Mouse (Mus musculus) adrenal gland, postnatal 14 days (tissue): ENCODE data around the gene Taok1. TPM values are rescaled to one million over a fixed set of nuclear protein-coding genes. Genes with fewer than 3 reads are reported as not detected.

Experiments used
- DNase-seq: peaks from one replicate; pipeline ENCODE4 v3.0.0; 2021; ENCODE audit warnings: mixed read lengths
- total RNA-seq: library from RNA; stranded (reverse); gene quantifications from 2 replicates; pipeline ENCODE4 v1.2.3, GENCODE M21; 2021

Gene Taok1
- total RNA-seq, 1 experiment from 2014 or later = 53.6 TPM

- peak; percentile 93 for DNase-seq
These were observed 99.3 kb downstream of the Taok1 start for GRCm38 (mm10) chr11:77508068-77509021.

DNA sequence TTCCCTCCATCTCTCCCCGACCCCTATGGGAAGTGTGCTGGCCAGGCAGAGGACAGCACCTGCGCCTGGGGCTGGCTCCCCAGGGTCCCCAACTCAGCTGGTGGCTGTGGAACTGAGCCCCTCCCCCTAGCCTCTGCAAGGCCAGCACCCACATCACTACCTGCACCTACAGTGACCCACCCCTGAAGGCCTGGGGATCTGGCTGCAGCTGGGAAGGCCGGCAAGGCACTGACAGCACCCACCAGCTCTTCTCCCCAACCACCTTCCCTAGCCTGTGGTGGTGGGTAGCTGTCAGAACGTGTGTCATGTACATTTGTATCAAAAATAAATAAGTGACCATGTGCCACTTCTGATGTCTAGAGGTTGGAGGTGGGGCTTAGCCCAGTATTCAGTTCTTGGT lies 100.2 kb downstream of the Taok1 start:
- no peak for DNase-seq

GRCm38 (mm10) chr11:77506941-77507340 lies 100.7 kb downstream of the Taok1 start:
- no peak for DNase-seq

- DNase-seq = no peak
These were observed 101.3 kb downstream of the Taok1 start for GRCm38 (mm10) chr11:77506273-77506672.

DNA sequence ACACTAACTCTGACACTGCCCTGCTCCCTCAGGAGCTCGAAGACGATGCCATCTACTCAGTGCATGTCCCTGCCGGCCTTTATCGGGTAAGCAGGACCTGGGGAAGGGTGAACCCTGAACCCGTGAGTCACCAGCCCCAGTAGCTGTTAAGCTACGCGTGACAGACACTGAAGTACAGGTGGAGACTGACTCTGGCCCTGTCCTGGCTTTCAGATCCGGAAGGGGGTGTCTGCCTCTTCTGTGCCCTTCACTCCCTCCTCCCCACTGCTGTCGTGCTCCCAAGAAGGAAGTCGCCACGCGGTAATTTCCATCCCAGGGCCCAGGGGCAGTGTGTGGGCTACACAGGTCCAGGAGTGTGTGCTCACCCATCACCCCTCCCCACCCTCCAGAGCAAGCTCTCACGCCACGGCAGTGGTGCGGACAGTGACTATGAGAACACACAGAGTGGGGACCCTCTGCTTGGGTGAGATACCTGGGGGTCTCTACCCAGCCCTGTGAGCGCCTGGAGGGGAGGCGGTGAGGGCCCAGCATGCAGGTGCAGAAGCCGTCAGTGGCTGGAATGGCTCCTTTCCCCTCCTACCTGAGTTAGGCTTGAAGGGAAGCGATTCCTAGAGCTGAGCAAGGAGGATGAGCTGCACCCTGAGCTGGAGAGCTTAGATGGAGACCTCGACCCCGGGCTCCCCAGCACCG lies 102.2 kb downstream of the Taok1 start:
- DNase-seq = no peak

GRCm38 (mm10) chr11:77504377-77504776 lies 103.2 kb downstream of the Taok1 start:
- DNase-seq = peak; percentile 54

DNA sequence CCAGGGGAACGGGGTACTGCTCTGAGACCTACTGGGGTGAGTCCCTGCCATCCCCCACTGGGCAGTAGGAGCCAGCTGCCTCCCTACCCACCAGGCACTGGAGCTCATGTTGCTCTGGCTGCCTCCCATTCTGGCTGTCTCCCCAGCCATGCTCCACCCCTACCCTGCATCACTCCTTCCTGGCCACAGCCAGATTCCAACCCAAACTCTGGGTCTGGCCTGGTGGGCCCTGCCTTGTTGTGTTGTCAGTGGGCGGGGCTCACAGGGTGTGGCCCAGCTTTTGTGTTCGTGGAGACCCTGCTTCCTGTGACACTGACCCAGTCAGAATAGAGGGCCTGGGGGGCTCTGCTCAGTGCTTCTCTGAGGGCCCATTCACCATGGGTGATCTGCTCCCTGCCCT lies 104.1 kb downstream of the Taok1 start:
- peak; percentile 32 for DNase-seq

GRCm38 (mm10) chr11:77502481-77502880 lies 105.1 kb downstream of the Taok1 start:
- no peak for DNase-seq

DNA sequence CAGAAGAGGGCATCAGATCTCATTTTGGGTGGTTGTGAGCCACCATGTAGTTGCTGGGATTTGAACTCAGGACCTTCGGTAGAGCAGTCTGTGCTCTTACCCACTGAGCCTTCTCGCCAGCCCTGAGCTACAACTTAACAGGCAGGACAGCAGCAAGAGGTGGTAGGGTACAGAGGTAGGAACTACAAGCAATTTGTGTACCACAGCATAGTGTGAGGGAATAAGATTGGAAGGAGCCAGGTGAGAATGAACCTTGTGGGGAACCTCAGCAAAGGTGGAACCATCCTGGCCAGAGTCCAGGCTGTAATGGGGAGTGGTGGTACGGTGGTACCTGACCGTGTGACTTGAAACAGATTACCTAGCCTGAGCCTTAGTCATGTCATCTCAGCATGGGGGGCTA lies 105.6 kb downstream of the Taok1 start:
- no peak for DNase-seq

- DNase-seq = peak; percentile 86
These were observed 106.2 kb downstream of the Taok1 start for GRCm38 (mm10) chr11:77501392-77501791.

DNA sequence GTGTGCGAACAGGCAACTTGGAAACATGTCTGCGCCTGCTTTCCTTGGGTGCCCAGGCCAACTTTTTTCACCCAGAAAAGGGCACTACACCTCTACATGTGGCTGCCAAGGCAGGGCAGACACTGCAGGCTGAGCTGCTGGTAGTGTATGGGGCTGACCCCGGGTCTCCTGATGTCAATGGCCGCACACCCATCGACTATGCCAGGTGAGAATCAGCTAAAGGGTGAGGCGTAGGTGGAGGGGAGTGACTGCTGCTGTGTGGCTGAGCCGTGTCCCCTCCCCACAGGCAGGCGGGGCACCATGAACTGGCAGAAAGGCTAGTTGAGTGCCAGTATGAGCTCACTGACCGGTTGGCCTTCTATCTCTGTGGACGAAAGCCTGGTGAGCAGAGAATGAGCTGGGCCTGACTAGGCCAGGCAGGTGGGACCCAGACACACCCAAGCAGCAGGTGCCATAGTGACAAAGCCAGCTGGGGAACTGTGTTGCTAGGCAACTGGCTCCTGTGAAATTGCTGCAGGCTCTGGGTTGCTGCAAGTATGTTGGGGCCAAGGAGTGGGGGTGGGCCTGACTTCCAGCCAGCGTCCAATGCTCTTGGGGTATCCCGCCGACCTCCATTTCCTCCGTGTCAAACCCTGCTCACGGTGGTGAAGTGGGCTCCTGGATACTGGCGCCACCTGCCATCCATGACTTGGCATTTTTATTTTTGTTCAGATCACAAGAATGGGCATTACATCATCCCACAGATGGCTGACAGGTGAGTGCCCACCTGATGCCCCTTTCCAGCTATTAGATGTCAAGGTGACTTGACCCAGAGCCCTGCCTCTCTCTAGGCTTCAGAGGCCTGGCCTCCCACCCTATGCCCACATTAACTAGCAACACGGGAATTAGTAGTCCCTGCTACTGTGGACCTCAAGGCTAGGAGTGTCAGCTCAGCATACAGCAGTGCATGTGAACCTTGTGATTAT lies 107.0 kb downstream of the Taok1 start:
- no peak for DNase-seq

DNA sequence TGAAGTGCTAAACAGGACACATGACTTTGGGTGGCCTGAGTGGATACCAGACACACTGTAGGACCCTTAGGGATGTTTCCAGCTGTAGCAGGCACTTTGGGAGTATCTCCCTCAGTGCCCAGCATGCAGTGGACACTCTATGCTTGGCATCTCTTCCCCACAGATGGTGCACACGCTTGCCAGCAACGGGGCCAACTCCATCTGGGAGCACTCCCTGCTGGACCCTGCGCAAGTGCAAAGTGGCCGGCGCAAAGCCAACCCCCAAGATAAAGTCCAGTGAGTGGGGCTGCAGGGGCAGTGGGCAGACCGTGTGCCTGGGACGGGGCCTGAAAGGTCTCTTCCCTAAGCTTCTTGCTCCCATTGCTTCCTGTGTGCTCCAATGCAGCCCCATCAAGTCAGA lies 108.3 kb downstream of the Taok1 start:
- no peak for DNase-seq

- peak; percentile 39 for DNase-seq
These were observed 109.1 kb downstream of the Taok1 start for GRCm38 (mm10) chr11:77498261-77499139.

GRCm38 (mm10) chr11:77497851-77498250 lies 109.8 kb downstream of the Taok1 start:
- DNase-seq = peak; percentile 57

DNA sequence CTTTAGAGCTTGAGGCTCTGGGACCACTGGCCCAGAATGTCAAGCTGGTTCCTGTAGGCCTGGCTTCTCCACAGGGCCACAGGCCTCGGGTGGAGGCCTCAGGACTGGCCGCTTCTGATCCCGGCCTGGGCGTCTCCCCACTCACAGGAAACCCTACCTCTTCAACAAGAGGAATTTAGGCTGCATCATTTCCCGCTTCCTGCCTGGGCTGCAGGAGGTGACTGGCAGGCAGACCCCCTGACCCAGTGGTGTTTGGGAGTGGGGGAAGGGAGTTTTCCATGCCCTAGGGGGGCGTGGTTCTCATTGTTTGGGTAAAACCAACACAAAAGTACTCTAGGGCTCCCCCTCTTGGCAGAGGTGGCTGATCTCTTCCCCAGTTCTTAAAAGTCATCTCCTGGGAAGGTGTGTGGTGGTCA lies 110.3 kb downstream of the Taok1 start:
- peak; percentile 83 for DNase-seq

GRCm38 (mm10) chr11:77495507-77495906 lies 112.1 kb downstream of the Taok1 start:
- no peak for DNase-seq

DNA sequence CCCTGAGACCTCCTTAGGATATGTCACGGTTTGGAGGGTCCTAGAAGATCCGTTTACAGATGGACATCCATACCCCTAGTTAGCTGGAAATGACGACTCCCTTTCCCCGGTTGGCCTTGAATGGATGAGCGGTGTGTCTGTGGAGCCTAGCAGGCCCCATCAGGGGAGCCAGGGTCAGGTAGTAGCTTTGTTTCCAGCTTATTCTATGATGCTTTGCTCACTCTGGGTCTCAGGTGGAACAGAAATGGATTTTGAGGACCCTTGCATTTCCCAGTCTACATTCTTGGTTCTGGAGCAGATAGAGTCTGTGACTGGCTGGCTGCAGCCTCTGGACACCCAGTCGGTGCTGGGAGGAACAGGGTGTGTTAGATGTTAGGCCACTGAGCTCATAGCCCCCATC lies 112.8 kb downstream of the Taok1 start:
- DNase-seq = no peak

DNA sequence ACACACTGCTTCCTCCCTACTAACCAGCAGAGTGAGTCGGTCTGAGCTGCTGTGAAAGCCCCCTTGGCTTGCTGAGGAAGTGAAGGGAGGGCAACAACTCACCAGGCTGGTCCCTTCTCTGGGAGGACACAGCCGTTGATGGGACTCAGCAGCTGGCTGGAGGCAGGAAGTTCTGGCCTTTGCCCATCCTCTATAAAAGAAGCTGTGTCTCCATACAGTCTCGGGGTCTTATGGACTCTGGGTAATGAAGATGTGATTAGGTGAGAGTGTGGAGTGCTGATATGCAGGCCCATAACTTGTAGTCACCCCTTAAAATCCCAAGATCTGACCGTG lies 113.3 kb downstream of the Taok1 start:
- DNase-seq = no peak

- peak; percentile 74 for DNase-seq
These were observed 113.9 kb downstream of the Taok1 start, which contains the start of gene Git1 for GRCm38 (mm10) chr11:77493512-77494343. Gene Git1, plus strand, starts transcription at chr11:77493562.

DNA sequence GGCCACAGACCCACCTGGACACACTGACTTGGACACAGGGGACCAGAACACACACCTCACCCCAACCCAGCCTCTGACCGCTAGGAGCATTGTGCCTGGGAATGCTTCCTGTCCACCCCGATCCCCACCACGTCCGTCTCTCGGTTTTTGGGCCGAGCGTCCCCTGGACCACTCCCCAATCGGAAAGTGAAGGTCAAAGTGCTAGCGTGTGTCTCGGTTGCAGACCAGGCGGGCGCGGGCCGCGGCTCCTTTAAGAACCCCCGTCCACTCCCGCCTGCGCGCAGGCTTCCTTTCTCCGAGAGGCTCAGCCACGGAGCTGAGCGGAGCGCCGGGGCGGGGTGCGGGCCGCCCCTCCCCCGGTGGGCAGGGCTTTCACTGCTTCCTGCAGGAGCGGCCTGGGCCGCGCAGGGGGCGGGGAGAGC lies 114.7 kb downstream of the Taok1 start:
- peak; percentile 97 for DNase-seq
